Mouse (Mus musculus): Measurements from ENCODE around the gene Tcf3.

Tcf3 gene

DNA sequence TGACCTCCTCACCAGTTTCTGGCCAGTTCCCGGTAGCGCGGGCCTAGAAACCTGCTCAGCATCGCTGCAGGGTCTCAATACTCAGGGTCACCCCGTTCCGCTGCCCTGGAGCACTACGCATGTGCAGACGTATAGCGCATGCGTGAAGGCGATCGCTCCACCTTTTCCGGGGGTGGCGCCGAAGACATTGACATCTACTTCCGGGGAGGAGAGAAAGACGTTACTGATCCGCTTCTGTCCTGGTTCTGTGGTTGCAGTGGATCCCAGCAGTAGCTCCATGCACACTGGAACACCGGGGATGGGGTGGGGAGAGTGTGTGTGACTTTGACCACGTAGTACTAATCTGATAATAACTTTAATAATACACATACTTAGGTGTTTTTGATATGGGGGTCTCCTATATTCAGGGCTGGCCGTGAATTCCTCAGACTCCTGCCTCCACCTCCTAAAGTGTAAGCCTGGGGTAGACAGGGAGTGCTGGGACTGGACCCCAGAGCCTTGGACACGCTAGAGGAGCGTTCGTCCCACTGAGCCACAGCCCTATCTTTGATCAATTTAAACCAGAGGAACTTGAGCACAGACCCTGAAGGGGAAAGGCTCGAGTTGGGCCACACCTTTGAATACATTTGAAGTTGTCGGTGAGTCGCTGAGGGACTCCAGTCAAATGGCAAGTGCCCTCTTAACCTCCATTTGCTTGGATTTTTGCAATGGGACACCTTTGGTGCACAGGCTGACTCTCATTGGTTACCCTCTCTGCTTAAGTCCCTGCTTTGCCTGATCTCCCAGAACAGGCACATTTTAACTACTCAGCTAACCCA is 26.6 kb downstream of the Tcf3 start, which contains the start of gene Uqcr11:
Gene Uqcr11, minus strand, starts transcription at position 147 of the 818 bp plus-strand sequence.
- peak; percentile 91 for DNase-seq (ENCODE audit: low spot score)

DNA sequence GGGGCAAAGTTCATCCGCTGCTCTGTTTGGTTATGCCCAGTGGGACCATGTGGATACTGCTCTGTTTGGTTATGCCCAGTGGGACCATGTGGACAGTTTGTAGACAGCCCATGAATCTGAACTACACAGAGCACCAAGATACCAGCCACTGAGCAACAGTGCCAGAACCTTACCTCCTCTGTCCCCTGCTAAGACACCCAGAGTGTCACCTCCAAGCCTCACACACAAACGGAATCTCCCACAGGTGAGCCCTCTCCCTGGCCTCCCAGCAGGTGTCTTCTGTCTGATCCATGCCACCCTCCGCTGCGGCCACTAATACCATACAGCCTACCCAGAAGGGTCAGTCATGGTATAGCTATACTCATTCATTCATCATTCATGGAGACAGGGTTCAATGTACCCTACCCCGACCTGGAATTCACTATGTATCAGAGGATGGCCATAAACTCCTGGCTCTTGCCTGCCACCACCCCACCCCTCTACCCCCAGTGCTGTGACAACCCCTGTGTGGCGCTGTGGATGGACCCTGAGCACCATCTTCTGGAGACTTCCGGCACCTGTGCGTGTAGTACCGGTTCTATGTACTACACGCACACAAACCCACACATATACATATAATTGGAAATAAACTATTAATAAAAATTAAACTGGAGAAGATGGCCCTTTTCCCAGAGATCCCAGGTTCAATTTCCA is 27.8 kb downstream of the Tcf3 start:
- DNase-seq (ENCODE audit: low spot score) = no peak

DNA sequence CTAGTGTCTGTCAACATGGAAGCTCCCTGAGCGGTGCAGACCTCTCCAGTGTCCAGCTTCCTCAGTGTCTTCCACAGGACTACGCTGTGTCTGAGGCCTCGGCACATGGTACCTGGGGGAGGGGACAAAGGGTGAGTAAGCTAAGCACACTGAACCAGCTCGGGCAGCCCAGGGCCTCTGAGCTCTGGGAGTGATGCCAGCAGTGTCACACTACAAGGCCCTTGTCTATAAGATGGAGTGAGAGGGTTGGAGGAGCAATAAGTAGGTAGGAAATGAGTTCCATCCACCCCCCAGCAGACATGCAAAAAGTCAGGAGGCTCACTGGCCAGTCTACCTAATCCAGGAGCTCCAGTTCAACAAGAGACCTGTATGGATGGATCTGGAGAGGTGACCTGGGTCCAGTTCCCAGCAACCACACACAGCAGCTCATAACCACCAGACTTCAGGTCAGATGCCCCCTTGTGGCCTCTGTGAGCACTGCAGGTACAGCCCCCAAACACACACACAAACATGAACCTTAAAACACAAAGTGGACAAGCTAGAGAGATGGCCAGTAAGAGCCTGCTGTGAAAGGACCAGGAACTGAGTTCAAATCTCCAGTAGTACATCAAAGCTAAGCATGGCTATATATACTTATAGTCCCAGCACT is 30.3 kb downstream of the Tcf3 start:
- no peak for DNase-seq (ENCODE audit: low spot score)

DNA sequence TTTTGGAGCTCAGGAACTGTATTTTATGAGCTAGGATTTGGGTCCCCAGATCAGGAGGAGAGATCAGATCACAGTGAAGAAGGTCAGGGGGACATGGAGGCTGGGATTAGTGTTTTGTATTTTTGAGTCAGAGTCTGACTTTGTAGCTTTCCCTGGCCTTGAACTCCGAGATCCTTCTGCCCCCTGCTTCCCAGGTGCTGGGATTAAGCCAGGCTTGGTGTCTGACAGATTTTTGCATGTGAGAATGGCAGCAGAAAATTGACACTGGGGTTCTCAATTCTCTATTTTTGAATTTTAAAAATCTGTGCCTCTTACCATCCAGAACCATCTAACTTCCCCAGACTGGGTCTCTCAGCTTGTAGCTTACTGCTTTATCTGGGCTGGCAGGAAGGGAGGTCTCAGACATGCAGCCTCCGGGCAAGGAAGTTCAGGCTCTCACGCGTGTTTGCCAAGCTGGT is 32.7 kb downstream of the Tcf3 start:
- DNase-seq (ENCODE audit: low spot score) = no peak

DNA sequence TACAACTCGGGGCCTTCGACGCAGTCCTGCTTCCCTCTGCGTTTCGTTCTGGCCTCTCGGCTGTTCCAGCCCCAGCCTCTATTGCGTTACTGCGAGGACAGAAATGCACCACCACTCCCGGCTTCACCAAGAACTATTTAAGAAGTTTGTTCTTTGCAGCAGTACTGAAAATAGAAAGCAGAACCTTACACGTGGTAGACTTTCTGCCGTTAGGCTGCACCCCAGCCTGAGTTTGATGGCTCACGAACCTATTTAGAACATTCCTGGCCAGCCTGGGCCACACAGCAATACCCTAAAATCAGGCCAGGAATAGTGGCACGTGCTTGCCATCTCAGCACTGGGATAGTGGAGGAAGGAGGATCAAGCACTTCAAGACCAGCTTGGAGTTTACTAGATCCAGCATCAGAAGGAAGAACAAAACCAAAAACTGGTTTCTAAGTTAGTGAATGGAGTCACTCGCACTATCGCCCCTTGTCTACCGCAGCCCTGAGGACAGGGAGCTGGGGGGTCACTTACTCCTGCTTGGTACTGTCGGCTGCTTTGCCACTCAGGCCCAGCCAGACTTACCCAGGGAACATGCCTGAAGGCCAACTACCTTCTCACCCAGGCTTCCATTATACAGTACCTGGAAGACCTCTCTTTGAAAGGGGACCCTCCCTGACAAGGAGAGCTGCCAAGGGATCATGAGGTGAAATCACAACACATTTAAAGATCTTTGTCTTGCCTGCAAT is 33.3 kb downstream of the Tcf3 start:
- no peak for DNase-seq (ENCODE audit: low spot score)

DNA sequence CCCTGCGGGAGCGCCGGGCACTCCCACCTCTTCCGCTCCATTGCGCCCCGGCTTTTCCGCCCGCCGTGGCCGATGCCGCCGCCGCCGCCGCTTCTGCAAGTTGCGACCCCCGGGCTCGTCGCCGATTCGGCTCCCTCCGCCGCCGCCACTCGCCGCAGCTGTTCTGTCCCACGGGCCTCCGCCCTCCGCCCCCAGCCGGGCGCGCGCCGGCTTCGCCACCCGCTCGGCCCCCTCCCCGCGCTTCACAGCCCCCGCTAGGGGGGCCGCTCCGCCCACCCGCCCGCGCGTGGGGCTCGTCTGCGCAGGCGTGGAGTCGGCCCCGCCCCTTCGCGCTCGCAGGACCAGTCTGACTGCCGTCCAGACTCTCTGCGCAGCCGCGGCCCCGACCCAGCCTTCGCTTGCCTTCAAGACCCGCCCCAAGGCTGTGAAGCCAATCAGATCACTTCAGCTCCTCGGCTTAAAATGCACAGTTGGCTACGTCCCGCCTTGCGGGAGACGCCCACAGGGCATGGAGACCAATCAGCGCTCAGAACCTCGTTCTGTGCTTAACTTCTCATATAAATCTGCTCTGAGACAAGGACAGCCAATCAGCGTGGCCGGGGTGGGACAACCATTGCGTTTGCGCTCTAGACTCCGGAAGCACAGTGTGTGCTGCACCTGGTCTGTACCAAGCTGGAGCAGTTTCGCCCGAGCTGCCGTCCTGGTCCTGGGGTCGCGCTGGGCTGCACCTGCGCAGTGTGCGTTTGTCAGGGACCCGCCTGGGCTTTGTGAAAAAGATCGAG is 34.1 kb downstream of the Tcf3 start, which contains the start of gene Mbd3:
Gene Mbd3, minus strand, starts transcription at position 360 of the 782 bp plus-strand sequence.
- DNase-seq (ENCODE audit: low spot score) = peak; percentile 100

DNA sequence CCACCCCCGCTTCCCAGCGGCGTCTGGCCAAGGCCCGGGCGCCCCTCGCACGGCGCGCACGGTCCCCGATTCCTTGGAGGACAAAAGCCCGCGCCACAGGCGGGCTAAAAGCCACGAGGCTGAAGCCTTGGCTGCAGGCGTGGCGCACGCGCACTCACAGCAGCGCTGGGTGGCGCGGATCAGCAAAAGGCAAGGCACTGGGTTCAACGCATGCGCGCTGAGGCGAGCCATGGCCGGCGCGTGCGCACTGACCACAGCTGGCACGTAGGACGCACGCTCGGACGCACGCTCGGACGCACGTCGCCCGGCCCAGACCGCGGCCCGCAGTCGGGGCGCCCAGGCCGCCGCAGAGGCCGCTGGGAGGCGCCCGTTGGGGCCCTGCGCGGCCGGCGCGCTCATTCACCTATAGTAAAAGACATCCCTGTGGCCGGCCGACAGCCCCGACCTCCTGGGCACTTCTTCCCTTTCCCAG is 34.7 kb downstream of the Tcf3 start:
- peak; percentile 98 for DNase-seq (ENCODE audit: low spot score)

DNA sequence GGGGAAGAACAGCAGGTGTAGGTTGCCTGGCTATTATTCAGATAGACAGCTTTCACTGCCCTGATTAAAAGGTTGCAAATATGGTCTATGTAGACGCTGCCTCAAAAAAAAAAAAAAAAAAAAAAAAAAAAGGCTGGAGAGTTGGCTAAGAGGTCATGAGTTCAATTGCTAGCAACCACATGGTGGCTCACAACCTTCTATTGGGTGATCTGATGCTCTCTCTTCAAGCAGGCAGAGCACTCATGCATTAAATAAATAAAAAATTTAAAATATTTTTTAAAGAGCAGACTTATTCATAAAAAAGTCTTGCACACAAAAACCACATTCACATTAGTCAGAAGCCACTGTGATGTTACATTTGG is 35.3 kb downstream of the Tcf3 start:
- DNase-seq (ENCODE audit: low spot score) = no peak

DNA sequence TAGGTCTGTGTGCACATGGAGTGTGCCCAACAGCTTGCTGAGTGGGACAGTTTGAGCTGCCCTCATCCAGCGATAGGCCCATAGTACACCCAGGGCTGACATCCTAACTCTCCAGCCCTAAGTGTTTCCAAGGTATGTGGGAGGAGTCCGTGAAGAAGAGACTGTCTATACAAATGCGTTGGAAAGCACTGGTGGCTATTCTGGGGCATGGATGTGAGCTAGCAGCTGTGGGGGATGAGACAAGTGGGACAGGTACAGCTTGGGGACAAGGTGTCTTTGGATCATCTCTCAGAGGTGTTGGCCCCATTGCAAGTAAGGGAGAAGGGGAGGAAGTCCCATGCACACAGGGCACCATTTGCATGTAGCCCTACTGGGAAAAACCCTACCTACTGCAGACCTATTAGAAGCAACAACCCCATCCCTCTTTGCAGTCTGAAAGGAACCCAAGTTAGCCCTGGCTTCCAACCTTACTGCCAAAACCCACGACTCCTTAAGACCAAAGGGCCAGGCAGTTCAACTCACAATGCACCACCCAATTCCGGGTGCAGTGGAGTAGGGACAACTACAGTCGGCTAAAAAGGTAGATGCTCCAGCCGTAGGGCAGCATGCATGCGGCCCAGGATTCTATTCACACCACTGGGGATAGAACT is 35.8 kb downstream of the Tcf3 start:
- DNase-seq (ENCODE audit: low spot score) = no peak

DNA sequence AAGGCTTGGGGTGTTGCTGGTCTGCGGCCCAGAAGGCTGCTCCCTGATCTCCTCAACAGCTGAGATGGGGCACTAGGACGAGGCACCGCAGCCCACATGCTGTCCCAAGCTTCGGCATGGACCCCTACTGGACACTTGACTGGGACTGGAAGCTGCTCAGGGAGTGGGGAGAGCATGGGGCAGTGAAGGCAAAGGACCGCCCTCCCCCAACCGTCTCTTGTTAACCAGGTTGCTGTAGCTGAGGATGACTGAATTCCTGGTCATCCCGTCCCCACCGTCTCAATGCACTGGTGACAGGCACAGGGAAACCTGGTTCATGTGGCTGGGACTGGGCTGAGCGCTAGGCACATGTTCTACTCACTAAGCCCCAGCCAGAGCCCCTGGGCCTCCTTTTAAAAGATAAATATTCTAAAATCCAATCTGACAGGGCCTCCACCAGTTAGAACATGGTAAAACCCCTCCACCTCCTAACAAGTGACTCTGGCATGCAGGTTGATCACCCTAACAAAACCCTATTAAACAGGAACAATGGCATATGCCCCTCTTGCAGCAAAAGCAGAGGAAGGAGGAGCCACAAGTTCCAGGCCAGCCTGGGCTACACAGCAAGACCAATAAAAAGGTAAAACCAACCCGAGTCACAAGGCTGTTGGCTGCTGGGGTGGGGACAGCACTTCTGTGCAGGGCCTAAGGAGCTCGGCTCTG is 36.5 kb downstream of the Tcf3 start:
- no peak for DNase-seq (ENCODE audit: low spot score)

DNA sequence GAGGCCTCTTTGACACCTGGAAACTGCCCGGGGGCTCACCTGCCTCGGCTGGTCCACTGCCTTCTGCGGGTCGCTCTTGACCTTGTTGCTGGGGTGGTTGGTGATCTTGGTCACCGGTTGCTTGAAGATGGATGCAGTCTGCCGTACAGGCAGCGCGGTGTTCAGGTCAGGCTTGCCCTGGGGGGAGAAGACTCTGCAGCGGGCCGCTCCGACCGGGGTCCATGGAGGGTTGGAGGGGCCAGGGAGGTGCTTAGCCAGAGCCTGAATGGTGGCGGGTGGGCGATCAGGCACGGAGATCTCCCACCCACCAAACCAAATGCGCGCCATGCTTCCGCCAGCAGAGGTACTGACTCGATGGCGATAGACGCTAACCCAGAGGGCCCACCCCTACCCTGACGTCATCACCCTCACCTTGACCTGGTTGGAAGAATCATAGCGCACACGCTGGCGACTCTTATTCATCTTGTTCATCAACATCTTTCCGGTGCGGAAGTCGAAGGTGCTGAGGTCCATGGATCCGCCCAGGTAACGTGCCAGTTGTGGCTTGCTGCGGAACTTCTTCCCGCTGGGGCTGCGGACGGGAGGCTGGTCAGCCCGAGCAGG is 38.3 kb downstream of the Tcf3 start:
- no peak for DNase-seq (ENCODE audit: low spot score)

DNA sequence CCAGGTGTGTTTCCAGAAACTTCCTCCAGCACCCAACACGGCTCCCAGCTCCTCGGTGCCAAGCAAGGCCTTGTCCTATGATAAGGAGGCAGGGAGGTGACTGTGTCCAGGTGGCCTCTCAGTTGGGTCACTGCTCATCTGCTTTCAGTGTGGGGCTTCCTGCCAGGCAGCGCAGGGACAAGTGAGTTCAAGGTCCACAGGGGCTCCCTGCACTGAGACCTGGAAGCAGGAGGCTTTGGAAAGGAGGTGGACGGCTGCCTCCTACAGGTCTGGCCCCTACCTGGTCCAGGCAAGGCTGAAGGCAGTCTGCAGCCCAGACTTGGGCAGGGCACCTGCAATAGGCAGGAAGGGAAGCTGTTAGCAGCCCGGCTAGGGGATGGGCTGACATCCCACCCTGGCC is 40.8 kb downstream of the Tcf3 start:
- DNase-seq (ENCODE audit: low spot score) = no peak

DNA sequence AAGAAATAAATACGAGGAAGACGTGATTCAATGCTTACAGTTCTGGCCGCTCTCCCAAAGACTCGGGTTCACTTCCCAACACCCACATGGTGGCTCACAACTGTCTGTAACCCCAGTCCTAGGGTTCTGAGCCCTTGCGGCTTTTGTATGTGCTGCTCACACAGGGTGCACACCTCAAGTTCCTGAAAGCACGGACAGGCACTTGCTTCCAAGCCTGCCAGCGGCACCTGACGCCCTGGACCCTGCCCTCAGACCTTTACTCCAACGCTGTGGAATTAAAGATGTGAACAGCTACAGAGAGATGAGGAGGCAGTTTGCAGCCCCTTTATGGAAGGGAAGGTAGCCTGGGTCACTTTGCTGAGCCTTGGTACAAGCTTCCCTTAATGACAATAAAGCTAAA is 42.8 kb downstream of the Tcf3 start:
- no peak for DNase-seq (ENCODE audit: low spot score)

DNA sequence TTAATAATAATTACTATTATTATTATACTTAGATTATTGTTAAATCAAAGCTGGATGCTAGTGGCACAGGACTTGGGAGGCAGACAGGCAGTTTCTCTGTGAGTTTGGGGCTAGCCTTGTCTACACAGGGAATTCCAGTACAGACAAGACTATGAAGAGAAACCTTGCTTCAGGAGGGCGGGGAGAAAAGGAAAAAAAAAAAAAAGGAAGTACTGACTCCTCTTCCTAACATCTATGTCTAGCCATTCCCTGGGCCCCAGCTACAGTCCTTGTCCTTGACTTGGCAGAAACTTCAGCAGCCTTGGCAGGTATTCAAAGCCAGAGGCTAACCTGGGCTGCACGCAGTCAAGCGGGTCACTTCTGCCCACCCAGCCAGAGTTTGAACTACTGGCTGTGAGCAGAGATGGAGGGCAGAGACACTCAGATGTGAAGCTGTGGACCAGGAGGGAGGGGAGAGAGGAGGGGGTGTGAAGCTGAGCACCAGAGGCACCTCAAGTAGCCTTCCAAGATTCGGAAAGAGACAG is 44.2 kb downstream of the Tcf3 start:
- DNase-seq (ENCODE audit: low spot score) = no peak

DNA sequence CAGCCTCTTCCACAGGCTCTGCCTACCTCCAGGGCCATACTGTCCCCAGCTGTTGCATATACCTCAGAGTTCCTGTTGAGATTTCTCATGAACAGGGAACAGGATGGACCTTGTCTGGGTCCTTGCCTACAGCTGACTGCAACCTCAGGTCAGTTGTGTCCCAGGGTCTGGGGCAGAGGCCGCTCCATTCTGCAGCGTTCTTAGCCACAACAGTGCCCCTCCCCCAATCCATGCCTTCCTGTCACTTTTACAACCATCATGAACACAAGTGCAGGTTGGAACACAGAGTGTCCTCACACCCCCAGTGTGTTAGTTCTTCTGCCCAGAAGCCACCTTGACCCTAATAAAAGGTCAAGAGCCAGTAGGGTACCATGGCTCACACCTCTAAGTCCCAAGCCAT is 44.7 kb downstream of the Tcf3 start:
- DNase-seq (ENCODE audit: low spot score) = no peak

DNA sequence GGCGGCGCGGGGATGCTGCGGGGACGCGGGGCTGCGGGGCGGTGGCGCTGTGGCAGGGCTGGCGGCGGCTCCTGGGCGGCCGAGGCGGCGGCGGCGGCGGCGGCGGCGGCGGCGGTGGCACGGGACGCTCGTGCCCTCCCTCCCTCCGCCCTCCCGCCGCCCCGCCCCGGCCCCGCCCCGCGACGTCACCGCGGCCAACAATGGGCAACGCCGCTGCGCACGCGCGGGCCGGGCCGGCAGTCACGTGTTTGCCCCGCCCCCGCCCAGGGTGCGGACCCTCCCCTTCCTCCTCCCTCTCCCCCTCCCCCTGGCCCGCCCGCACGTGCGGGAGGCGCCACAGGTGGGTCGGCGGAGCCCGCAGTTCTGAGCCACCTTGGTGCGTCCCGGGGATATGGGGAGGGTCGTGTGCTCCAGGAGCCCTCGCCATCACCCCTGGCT is 45.9 kb downstream of the Tcf3 start, which contains the start of gene Mex3d:
Gene Mex3d, minus strand, starts transcription at position 138 of the 438 bp plus-strand sequence.
- DNase-seq (ENCODE audit: low spot score) = peak; percentile 81

DNA sequence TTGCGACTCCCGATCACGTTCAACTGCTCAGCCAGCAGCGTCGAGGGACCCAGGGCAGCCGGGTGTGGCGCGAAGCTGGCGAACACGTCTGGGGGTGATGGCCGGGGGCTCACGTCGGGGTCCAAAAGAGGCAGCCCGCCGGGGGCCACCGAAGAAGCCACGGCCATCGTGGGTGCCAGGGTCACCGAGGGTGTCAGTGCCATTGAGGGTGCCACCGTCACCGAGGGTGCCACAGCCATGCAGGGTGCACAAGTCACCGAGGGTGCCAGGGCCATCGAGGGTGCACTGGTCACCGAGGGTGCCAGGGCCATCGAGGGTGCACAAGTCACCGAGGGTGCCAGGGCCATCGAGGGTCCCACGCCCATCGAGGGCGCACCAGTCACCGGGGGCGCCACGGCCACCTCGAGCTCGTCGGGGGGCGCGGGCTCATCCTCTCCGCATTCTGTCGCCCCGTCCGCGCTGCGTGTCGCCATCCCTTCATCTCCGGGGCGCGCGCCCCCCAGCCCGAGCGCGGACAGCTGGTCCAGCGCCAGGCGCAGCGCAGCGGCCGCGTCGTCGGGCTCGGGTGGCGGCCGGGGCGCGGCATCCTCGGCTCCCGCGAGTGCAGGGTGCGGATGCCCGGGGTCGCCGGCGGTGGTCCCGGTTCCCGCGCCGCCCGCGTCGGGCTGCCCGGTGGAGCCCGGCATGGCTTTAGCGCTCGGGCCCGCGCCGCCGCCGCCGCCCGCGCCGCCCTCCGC is 46.5 kb downstream of the Tcf3 start:
- no peak for DNase-seq (ENCODE audit: low spot score)
